Comparison of ENCODE assay signal across 8 mouse cellular contexts in genomic region chr8:4238434-4239192, GRCm38 (mm10). TPM values are rescaled to one million over a fixed set of nuclear protein-coding genes. Genes with fewer than 3 reads are reported as not detected.
DNase-seq lines count a peak whose midpoint lies in the region; ATAC-seq and TF ChIP-seq lines count a peak whose summit lies in the region.

Gene Map2k7, plus strand, starts transcription at chr8:4238740.
Gene Gm49320, plus strand, starts transcription at chr8:4238865.

- no peaks in the 10 kb centered on the region for H3K9me3 ChIP-seq in MEL (replicated peaks; ENCODE audit: insufficient read depth, low read length)
- H3K9me3 ChIP-seq in forebrain, postnatal 0 days (ENCODE audit: low read length), result no peaks in the 10 kb centered on the region
- H3K9me3 ChIP-seq in lung, embryonic 16.5 days (ENCODE audit: control insufficient read depth, low read length), result no peaks in the 10 kb centered on the region

- H3K9ac ChIP-seq in MEL (ENCODE audit: control insufficient read depth, low read depth, low read length, poor library complexity, severe bottlenecking), result peak within 1 kb of the TSS; percentile 86
- H3K9ac ChIP-seq in forebrain, postnatal 0 days, result peak within 1 kb of the TSS; percentile 78
- peak within 1 kb of the TSS; percentile 85 for H3K9ac ChIP-seq in lung, embryonic 16.5 days (ENCODE audit: low read length)

- H3K4me2 ChIP-seq in forebrain, postnatal 0 days (ENCODE audit: low read depth), result peak within 1 kb of the TSS; percentile 88
- peak within 1 kb of the TSS; percentile 85 for H3K4me2 ChIP-seq in lung, embryonic 16.5 days (ENCODE audit: low read depth, low read length)

- TF ChIP-seq CTCF in MEL (IDR thresholded peaks at IDR 0.05 in 2 of 3, conservative IDR thresholded peaks at IDR 0.05 in 1 of 3; ENCODE audit: control insufficient read depth in 1 of 3, insufficient read depth in 1 of 3, low read depth in 2 of 3, low read length in 3 of 3, poor library complexity in 1 of 3, severe bottlenecking in 1 of 3), result peak in 2 of 3 experiments; percentile 41 to 47; a peak in 3 of 6 replicates
- peak; percentile 60 for TF ChIP-seq CTCF in cerebellum, adult 2 months (IDR thresholded peaks at IDR 0.05; ENCODE audit: borderline replicate concordance, insufficient read depth, low read depth, low read length)
- TF ChIP-seq CTCF in forebrain, postnatal 0 days (IDR thresholded peaks at IDR 0.05; ENCODE audit: low read depth), result peak; percentile 80

- H3K27me3 ChIP-seq in MEL (ENCODE audit: control insufficient read depth in 1 of 2, insufficient read depth in 2 of 2, low read length in 2 of 2), result no peaks in the 10 kb centered on the region
- H3K27me3 ChIP-seq in cerebellum, adult 2 months (ENCODE audit: control insufficient read depth, insufficient read depth, low read length), result no peaks in the 10 kb centered on the region
- no peaks in the 10 kb centered on the region for H3K27me3 ChIP-seq in forebrain, postnatal 0 days (ENCODE audit: insufficient read depth, low read length)
- no peaks in the 10 kb centered on the region for H3K27me3 ChIP-seq in lung, embryonic 16.5 days (ENCODE audit: control insufficient read depth, insufficient read depth, low read depth, low read length)

- H3K4me1 ChIP-seq in MEL (ENCODE audit: control insufficient read depth in 1 of 2, insufficient read depth in 2 of 2, low read length in 2 of 2), result peaks cover 0 to 18% of the 10 kb centered on the region in 2 experiments; a peak in 2 of 4 replicates
- peaks cover 5% of the 10 kb centered on the region for H3K4me1 ChIP-seq in cerebellum, adult 2 months (ENCODE audit: control insufficient read depth, insufficient read depth, low read length)
- H3K4me1 ChIP-seq in forebrain, postnatal 0 days (ENCODE audit: insufficient read depth), result peaks cover 12% of the 10 kb centered on the region
- H3K4me1 ChIP-seq in lung, embryonic 16.5 days (replicated peaks; ENCODE audit: control insufficient read depth, insufficient read depth, low read length), result peaks cover 20% of the 10 kb centered on the region

- H3K79me2 ChIP-seq in MEL (ENCODE audit: control insufficient read depth, insufficient read depth, low read length, poor library complexity), result peaks cover 32% of the 10 kb centered on the region

- peak in 1 of 2 experiments; percentile 13; a peak in 1 of 4 replicates for TF ChIP-seq EP300 in MEL (IDR thresholded peaks at IDR 0.05; ENCODE audit: low read depth in 1 of 2, low read length in 2 of 2)

- WGBS in cerebellum, adult 2 months, result under 1% methylated on average over 71 of the region's 71 CpGs
- 3% methylated on average over 68 of the region's 71 CpGs for WGBS in forebrain, postnatal 0 days
- WGBS in lung, embryonic 16.5 days, result 0% methylated on average over 54 of the region's 71 CpGs

- H3K27ac ChIP-seq in MEL (ENCODE audit: control insufficient read depth, low read depth, low read length), result peak within 1 kb of the TSS; percentile 93
- peak within 1 kb of the TSS; percentile 82 for H3K27ac ChIP-seq in cerebellum, adult 2 months (ENCODE audit: insufficient read depth, low read length)
- H3K27ac ChIP-seq in forebrain, postnatal 0 days (ENCODE audit: low read depth, low read length), result peak within 1 kb of the TSS; percentile 89
- H3K27ac ChIP-seq in lung, embryonic 16.5 days (ENCODE audit: low read length), result peak within 1 kb of the TSS; percentile 95

- DNase-seq in MEL (ENCODE audit: low read depth, low spot score), result peak; percentile 99
- peak; percentile 100 for DNase-seq in cerebellum, adult 2 months
- peak; percentile 100 for DNase-seq in forebrain, postnatal 0 days
- DNase-seq in layer of hippocampus, adult 9-10 months (ENCODE audit: low spot score), result peak; percentile 99
- DNase-seq in ovary, postnatal 10 days (ENCODE audit: low spot score), result peak; percentile 100
- DNase-seq in thymus, postnatal 10 days (ENCODE audit: low spot score in 2 of 2), result peak; percentile 100

- peaks cover 2 to 15% of the 10 kb centered on the region in 2 experiments; a peak in 3 of 4 replicates for H3K36me3 ChIP-seq in MEL (ENCODE audit: control insufficient read depth in 1 of 2, insufficient read depth in 2 of 2, low read length in 2 of 2)
- H3K36me3 ChIP-seq in forebrain, postnatal 0 days (ENCODE audit: insufficient read depth), result peaks cover 27% of the 10 kb centered on the region
- peaks cover 5% of the 10 kb centered on the region for H3K36me3 ChIP-seq in lung, embryonic 16.5 days (ENCODE audit: control insufficient read depth, insufficient read depth, low read length)

- H3K4me3 ChIP-seq in MEL (ENCODE audit: control insufficient read depth in 1 of 2, insufficient read depth in 1 of 2, low read depth in 2 of 2, low read length in 2 of 2), result peak within 1 kb of the TSS; percentile 82 to 91
- H3K4me3 ChIP-seq in cerebellum, adult 2 months (replicated peaks; ENCODE audit: insufficient read depth, low read depth, low read length), result peak within 1 kb of the TSS; percentile 83
- peak within 1 kb of the TSS; percentile 84 for H3K4me3 ChIP-seq in forebrain, postnatal 0 days (ENCODE audit: low read depth, low read length)
- peak within 1 kb of the TSS; percentile 80 for H3K4me3 ChIP-seq in lung, embryonic 16.5 days (ENCODE audit: low read length)

- peak; percentile 96 for ATAC-seq in forebrain, postnatal 0 days
- ATAC-seq in hematopoietic stem cell, adult 5-6 weeks (replicated peaks in 1 of 2; ENCODE audit: insufficient read depth in 1 of 2, low FRiP score in 2 of 2, low TSS enrichment in 1 of 2, low read depth in 1 of 2, poor library complexity in 2 of 2, severe bottlenecking in 2 of 2), result peak; percentile 92 to 94
- ATAC-seq in lung, embryonic 16.5 days (ENCODE audit: low read depth), result peak; percentile 96

- no peak for TF ChIP-seq RAD21 in MEL (IDR thresholded peaks at IDR 0.05; ENCODE audit: low read depth, low read length)

- peak; percentile 65 to 93 for TF ChIP-seq POLR2A in MEL (IDR thresholded peaks at IDR 0.05; ENCODE audit: control insufficient read depth in 1 of 2, insufficient read depth in 1 of 2, low read depth in 1 of 2, low read length in 2 of 2, poor library complexity in 1 of 2)
- peak; percentile 61 for TF ChIP-seq POLR2A in cerebellum, adult 2 months (IDR thresholded peaks at IDR 0.05; ENCODE audit: borderline replicate concordance, insufficient read depth, low read length)

TF ChIP-seq in MEL, 35 proteins besides CTCF, POLR2A, EP300 and RAD21 (continues in another document):
- peak; percentile 70 for TF ChIP-seq ELF1 (IDR thresholded peaks at IDR 0.05; ENCODE audit: low read depth, low read length)
- TF ChIP-seq TCF12 (IDR thresholded peaks at IDR 0.05; ENCODE audit: low read depth, low read length), result peak; percentile 70
- TF ChIP-seq MAFK (IDR thresholded peaks at IDR 0.05; ENCODE audit: borderline replicate concordance, low read depth, low read length), result no peak
- TF ChIP-seq GATA1 (IDR thresholded peaks at IDR 0.05; ENCODE audit: low read depth, low read length), result peak; percentile 26; the same call in 1 of the 2 replicates
- TF ChIP-seq E2F4 (IDR thresholded peaks at IDR 0.05; ENCODE audit: borderline replicate concordance, low read depth, low read length), result no peak
- peak; percentile 43; the same call in 1 of the 2 replicates for TF ChIP-seq CHD2 (IDR thresholded peaks at IDR 0.05; ENCODE audit: low read length)
- peak; percentile 77 for TF ChIP-seq TBP (IDR thresholded peaks at IDR 0.05; ENCODE audit: low read depth, low read length)
- no peak for TF ChIP-seq JUND (IDR thresholded peaks at IDR 0.05; ENCODE audit: low read depth, low read length)
- TF ChIP-seq CHD1 (IDR thresholded peaks at IDR 0.05; ENCODE audit: low read depth, low read length), result no peak
- peak; percentile 100 for TF ChIP-seq NRF1 (IDR thresholded peaks at IDR 0.05; ENCODE audit: insufficient read depth, low read depth, low read length, poor library complexity, severe bottlenecking)
- TF ChIP-seq HCFC1 (IDR thresholded peaks at IDR 0.05; ENCODE audit: low read depth, low read length), result peak; percentile 87
- TF ChIP-seq MAX (IDR thresholded peaks at IDR 0.05; ENCODE audit: low read length), result peak; percentile 86; the same call in 1 of the 2 replicates
- TF ChIP-seq ZKSCAN1 (IDR thresholded peaks at IDR 0.05; ENCODE audit: low read depth, low read length), result no peak
- no peak; the same call in 1 of the 2 replicates for TF ChIP-seq ETS1 (IDR thresholded peaks at IDR 0.05; ENCODE audit: low read depth, low read length)
- TF ChIP-seq POLR2AphosphoS2 (IDR thresholded peaks at IDR 0.05; ENCODE audit: low read length), result peak; percentile 86
- peak; percentile 85 for TF ChIP-seq NELFE (IDR thresholded peaks at IDR 0.05; ENCODE audit: low read depth, low read length)
- peak; percentile 92 for TF ChIP-seq MAZ (IDR thresholded peaks at IDR 0.05; ENCODE audit: low read depth, low read length)
- peak; percentile 75; the same call in 1 of the 2 replicates for TF ChIP-seq BHLHE40 (IDR thresholded peaks at IDR 0.05; ENCODE audit: borderline replicate concordance, low read depth, low read length)
- peak; percentile 71 for TF ChIP-seq USF1 (IDR thresholded peaks at IDR 0.05; ENCODE audit: low read depth, low read length)
- no peak; the same call in 1 of the 2 replicates for TF ChIP-seq KAT2A (conservative IDR thresholded peaks at IDR 0.05; ENCODE audit: low read depth, low read length)
- peak; percentile 93; the same call in 1 of the 2 replicates for TF ChIP-seq MYC (IDR thresholded peaks at IDR 0.05; ENCODE audit: low read depth, low read length)

RNA-seq across cellular contexts. Expression of gene Map2k7, which starts in this region (rescaled TPM):
- total RNA-seq in MEL (2012; rRNA removed), result 25.8 and 26.3 TPM in 2 replicates
- polyA plus RNA-seq in MEL (2012; ENCODE audit: insufficient read depth in 1 of 2, insufficient read length in 2 of 2, low read depth in 1 of 2, low replicate concordance in 2 of 2, missing spikeins in 1 of 2), result 100 to 1,000 TPM in 1 of 2 experiments, not detected in 1; 115 TPM
- polyA plus RNA-seq in cerebellum, adult 2 months (2012; rRNA removed), result 85.2 and 86.7 TPM in 2 replicates
- 26.3 and 45.8 TPM in 2 replicates for total RNA-seq in forebrain, postnatal 0 days (2014; rRNA removed)
- polyA plus RNA-seq in forebrain, postnatal 0 days (2015; fragmentation: Nextera tagmentation; extraction: Ambion mirVana), result 19.2 and 24.4 TPM in 2 replicates
- total RNA-seq in hematopoietic stem cell, adult 5-6 weeks (2017), result 35.7 and 51.6 TPM in 2 replicates
- polyA plus RNA-seq in lung, embryonic 16.5 days (2015; fragmentation: Nextera tagmentation; extraction: Ambion mirVana), result 26.8 and 29.1 TPM in 2 replicates

RNA-seq across cellular contexts. Expression of gene Gm49320, which starts in this region (rescaled TPM):
- not detected in 2 replicates for total RNA-seq in MEL (2012; rRNA removed)
- 1 to 10 TPM in 1 of 2 experiments, not detected in 1; 2.0 TPM for polyA plus RNA-seq in MEL (2012; ENCODE audit: insufficient read depth in 1 of 2, insufficient read length in 2 of 2, low read depth in 1 of 2, low replicate concordance in 2 of 2, missing spikeins in 1 of 2)
- polyA plus RNA-seq in cerebellum, adult 2 months (2012; rRNA removed), result 8.6 and 9.4 TPM in 2 replicates
- 1.3 TPM in 1 of 2 replicates, not detected in the other for total RNA-seq in forebrain, postnatal 0 days (2014; rRNA removed)
- 0.10 and 0.67 TPM in 2 replicates for polyA plus RNA-seq in forebrain, postnatal 0 days (2015; fragmentation: Nextera tagmentation; extraction: Ambion mirVana)
- total RNA-seq in hematopoietic stem cell, adult 5-6 weeks (2017), result 1.3 TPM in 1 of 2 replicates, not detected in the other
- 1.1 and 1.6 TPM in 2 replicates for polyA plus RNA-seq in lung, embryonic 16.5 days (2015; fragmentation: Nextera tagmentation; extraction: Ambion mirVana)

Comparison
In these comparisons a context has a peak if more than half of its experiments do, and no peak if none do; other contexts are left out.
1. Peak in every context shown above with its lines: DNase-seq, ATAC-seq, H3K4me3 ChIP-seq and H3K27ac ChIP-seq.